Mouse (Mus musculus): ENCODE data around the gene Gpr157.

DNA sequence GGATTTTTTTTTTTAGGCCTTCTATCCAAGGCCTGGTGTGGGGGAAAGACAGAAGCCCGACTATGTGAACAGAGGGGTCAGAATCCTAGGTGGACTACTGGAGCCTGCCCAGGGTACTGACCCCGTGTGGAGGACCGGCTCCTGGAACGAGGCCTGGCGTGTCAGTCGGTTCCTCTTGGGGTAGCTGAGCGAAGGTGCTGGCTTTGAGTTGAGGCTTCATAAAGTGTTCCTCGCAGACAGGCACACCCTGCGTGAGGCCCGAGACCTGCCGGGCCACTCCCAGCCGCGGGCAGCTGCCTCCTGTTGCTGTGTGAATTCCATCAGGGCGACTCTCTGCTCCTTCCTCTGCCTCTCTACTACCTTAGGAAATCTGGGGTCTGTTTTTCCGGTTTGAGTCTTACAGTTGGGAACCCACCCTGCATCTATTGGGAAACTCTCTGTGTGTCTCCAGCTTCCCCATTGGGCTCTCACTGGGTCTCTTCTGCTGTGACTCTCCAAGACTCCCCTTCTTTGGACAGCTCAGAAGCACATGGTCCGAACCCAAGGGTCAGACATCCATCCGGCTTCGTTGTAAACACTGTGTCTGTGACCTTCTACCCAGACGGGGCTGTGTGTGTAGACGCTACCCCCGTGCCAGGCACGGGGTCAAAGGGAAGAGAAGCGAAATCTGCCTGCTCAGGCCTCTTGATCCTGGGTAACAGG, 26.5 kb upstream of the Gpr157 start:
- TF ChIP-seq CTCF (IDR thresholded peaks at IDR 0.05; ENCODE audit: insufficient read depth, low read length): no peak
- no peak for TF ChIP-seq POLR2A (IDR thresholded peaks at IDR 0.05; ENCODE audit: borderline replicate concordance, extremely low read depth, low read depth, low read length)
